Mouse (Mus musculus) heart, postnatal 0 days (tissue): ENCODE results near the gene Elavl2.

Source experiments
- CTCF ChIP-seq: IDR thresholded peaks from 2 replicates; pipeline ENCODE4 v1.5.1; 2016; ENCODE audit warnings: antibody characterized with exemption, control low read depth, low read depth
- EP300 ChIP-seq: IDR thresholded peaks from 2 replicates; pipeline ENCODE4 v1.6.1; 2016; ENCODE audit warnings: antibody characterized with exemption, low read depth

DNA sequence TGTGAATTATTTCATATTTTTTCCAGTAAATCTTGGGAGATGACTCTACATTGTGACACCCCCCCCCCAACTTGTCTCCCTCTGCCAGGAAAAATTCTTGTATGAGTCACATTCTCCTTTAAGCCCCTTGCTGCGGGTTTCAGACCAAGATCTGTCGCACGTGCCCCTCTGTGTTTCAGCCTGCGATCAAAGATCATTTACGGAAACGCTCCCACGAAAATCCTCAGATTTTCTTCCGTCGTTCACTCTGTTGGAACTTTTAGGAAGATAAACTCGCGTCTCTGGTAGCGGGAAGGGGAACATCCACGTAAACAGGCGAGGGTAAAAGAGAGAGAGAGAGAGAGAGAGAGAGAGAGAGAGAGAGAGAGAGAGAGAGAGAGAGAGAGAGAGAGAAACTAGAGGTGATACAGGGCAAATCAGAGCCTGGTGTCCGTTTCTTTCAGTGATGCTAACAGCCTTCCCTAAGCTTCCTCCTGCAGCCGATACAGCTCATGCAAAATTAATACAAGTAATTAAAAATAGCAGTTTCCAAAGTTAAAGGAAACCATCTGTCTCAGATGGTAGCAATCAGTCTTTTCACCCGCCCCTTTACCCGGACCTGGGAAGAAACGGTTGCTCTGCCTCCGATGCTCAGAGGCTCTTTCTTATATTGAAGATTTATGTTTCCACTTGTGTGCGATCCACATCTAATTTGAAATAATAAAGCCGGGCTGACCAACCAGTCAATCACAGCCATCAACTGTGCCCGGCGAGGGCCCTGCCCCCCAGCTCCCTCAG lies 20.1 kb downstream of the Elavl2 start:
- no peak for TF ChIP-seq CTCF
- TF ChIP-seq EP300: no peak
